Mouse (Mus musculus) adrenal gland, adult (tissue): Measurements from ENCODE around the gene Mindy1.

Source experiments
- DNase-seq, 2 experiments: peaks; one replicate each; pipeline ENCODE4 v3.0.0; 2022 to 2023; ENCODE audit warnings: low spot score in 1 of 2; ENCODE audit not compliant: inconsistent age in 2 of 2

Mindy1 gene

DNA sequence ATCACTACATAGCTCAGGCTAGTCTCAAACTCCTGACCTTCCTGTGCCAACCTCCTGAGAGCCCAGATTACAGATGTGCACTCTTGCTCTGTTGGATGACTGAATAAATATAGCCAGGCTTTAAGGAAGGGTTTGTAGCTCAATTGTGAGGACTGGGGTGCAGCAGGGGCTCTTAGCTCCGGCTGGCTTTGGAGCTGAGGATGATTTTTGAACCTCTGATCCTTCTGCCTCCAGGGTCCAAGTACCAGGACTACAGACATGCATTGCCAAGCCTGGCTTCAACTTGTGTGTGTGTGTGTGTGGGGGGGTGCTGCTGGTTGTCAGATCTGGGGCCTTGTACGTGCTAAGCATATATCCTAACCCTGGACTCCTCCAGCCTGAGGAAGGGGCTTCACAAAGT, 11.8 kb downstream of the Mindy1 start:
- DNase-seq = peak in 1 of 2 experiments; percentile 34

DNA sequence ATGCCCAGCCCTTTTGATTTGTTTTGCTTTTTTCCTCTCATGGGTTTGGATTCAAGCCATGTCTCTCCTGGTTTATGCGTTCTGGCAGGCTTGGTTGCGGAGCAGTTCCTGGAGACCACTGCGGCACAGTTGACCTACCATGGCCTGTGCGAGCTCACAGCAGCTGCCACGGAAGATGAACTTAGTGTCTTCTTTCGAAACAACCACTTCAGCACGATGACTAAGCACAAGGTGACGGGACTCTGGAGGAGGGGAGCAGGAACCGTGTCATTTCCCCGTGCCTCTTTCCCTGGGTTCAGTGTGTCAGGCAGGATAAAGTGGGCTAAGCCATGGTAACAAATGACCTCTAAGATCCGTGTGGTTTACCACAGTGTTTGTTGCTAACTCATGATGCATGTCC, 12.4 kb downstream of the Mindy1 start:
- DNase-seq = peak; percentile 69 to 87

DNA sequence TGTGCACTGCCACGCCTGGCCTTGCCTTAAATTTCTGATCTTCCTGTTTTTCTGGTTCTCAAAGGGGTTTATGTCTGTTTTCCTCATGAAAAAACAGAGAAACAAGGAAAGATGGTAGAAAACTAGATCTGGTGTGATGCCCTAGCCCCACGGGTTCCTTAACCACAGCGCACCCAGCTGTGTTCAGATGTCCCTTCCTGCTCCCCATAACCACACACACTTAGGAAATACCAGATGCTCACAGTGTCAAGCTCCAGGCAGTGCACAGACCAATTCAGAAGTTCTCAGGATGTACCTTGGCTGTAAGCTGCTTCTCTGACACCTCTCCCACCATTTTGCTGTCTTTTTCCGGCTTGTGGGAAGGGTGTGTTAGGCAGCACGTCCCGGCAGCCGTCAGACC, 13.2 kb downstream of the Mindy1 start:
- no peak for DNase-seq

DNA sequence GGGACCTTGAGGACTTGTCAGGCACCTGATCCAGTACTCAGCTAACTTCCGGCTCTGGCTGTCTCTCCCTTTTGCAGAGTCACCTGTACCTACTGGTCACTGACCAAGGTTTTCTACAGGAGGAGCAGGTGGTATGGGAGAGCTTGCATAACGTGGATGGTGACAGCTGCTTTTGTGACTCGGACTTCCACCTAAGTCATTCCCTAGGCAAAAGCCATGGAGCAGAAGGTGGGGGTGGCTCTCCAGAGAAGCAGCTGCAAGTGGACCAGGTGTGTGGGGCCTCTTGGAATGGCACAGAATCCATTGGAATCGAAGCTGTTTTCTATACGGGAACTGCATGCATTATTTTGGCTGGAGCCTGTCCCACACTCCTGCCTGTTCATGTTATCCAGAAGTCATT, 13.6 kb downstream of the Mindy1 start:
- peak in 1 of 2 experiments; percentile 35 for DNase-seq

DNA sequence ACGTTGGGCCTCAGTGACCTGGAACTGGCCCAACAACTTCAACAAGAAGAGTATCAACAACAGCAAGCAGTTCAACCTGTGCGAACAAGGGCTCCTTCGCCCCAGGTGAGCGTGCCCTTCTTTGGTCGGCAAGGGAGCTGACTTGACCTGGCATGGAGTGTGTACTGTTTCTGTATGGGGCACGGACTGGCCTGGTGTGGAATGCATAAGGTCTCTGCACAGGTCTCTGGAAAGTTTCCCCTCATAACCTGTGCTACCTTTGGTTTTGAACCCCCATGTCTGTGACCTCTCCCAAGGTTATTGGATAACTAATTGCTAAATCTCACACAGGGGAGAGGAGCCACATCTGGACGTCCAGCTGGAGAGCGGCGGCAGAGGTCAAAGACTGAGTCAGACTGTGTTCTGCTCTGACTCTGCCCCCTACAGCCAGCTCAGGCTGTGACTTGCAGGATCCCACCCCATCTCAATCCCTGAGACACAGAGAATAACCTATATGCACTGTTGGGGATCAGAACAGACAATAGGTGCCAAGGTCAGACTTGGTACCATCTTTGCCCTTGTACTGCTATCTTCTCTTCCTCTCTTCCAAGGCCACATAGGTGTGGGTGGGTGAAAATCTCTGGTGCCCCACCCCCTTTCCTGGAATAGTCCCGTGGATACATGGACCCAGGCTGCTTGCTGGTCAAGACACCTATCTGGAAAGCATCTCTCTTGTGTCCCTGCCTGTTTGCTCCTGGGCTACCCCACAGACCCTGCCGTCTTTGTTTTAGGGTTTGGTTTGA, 14.4 kb downstream of the Mindy1 start:
- peak; percentile 49 to 79 for DNase-seq

DNA sequence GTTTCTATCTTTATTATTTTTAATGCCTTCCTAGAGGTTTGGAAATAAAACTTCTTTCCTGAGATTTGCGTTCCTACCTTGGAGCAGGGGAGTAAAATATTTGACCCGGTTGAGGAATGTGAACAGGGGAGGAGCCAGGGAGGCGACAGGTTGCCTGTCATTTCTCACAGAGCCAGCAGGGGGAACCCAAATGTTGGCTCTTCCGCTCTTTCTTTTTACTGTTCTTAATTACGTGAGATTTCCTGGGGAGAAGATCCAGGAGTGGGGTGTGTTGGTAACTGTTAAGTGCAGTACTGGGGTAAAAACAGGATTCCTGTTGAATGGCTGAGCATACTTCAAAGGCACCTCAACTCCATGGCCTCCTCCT, 14.9 kb downstream of the Mindy1 start:
- peak in 1 of 2 experiments; percentile 50 for DNase-seq

DNA sequence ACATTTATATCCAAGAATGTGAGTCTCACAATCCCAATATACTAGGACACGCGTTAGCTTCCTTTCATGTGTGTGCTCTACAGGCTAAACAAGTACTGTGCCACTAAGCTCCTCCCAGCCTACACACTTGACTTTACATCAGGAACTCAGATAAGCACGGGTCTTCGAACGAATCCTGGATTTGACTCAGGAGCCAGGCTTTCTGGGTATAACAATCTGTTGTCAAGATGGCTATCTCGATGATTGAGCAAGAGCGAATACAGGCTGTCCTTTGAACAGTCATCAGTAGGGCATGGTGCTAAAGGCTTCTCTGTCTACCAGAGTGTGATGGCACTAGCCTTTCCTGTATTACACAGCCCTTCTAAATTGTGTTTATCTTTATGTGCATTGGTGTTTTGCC, 16.9 kb downstream of the Mindy1 start:
- DNase-seq = peak in 1 of 2 experiments; percentile 67

DNA sequence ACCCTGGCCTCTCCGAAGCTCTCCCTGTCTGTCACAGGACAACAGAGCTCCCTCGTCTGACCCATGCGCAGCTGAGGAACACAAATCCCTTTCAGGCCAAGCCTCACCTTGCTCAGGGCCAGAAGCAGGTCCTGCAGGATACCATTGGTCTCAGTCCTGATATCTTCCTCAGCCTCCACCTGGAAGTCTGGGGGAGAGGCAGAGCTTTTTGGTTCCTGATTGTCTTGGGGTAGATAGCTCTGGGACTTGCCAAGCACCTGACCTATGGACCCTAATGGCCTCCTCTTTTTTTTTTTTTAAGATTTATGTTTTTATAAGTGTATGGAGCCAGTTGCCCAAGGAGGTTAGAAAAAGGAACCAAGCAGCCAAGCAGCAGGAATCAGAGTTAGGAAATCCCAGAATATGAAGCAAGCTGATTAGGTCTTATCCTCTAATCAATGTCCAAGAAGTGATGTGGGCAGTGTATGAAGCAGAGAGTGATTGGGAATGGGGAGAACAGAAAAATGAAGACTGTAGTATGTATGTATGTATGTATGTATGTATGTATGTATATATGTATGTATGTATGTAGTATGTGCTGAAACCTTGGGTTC, 20.2 kb downstream of the Mindy1 start:
- DNase-seq = no peak

DNA sequence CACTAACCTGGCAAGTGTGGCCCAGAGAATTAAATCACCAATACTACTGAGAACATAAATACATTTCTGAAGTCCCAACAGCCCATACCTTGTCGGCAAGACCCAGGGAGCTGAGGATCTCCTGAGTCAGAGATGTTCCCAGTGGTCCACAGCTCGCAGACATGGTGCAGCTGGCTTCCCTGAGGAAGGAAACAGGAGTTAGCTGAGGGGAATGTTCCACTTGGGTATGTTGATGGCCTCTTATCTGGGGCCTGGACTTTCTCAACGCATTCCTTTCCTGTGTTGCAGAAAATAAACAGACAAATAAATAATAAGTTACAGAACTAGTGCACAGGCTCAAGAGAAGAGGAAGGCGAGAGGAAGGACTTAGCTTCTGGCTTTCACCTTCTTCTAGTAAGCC, 25.1 kb downstream of the Mindy1 start:
- no peak for DNase-seq

DNA sequence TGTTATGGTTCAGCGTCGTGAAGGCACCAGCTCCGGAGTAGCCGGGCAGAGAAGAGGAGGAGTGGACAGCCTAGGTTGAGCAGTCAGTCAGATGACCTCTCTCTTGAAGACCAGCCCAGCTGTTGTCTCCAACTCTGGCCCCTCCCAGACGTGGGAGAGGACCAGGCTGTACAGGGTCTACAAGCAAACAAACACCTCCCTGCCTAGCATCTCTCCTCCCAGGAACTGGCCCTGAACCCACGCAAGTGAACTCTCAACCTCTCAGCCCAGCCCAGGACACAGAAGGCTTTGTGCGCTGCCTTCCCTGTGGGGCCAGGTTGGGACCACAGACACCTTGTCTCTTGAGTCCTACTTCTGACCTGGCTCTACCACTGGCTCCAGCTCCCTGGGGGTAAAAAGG, 26.0 kb downstream of the Mindy1 start, which contains the start of gene Anxa9:
Gene Anxa9, minus strand, starts transcription at position 77 of the 400 bp plus-strand sequence.
- DNase-seq = no peak

DNA sequence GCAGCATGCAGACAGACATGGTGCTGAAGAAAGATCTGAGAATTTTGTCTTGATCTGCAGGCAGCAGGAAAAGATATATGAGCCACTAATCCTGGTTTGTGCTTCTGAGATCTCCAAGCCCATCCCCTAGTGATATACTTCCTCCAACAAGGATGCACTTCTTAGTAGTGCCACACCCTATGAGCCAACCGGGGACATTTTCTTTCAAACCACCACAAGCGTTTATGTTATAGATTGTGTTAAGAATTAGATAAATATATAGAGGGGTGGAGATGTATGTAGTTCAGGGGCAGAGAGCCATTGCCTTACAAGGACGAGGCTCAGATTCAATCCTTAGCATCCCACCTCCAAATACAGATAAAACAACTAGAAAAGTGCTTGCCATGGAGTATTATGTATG, 29.4 kb downstream of the Mindy1 start:
- no peak for DNase-seq

DNA sequence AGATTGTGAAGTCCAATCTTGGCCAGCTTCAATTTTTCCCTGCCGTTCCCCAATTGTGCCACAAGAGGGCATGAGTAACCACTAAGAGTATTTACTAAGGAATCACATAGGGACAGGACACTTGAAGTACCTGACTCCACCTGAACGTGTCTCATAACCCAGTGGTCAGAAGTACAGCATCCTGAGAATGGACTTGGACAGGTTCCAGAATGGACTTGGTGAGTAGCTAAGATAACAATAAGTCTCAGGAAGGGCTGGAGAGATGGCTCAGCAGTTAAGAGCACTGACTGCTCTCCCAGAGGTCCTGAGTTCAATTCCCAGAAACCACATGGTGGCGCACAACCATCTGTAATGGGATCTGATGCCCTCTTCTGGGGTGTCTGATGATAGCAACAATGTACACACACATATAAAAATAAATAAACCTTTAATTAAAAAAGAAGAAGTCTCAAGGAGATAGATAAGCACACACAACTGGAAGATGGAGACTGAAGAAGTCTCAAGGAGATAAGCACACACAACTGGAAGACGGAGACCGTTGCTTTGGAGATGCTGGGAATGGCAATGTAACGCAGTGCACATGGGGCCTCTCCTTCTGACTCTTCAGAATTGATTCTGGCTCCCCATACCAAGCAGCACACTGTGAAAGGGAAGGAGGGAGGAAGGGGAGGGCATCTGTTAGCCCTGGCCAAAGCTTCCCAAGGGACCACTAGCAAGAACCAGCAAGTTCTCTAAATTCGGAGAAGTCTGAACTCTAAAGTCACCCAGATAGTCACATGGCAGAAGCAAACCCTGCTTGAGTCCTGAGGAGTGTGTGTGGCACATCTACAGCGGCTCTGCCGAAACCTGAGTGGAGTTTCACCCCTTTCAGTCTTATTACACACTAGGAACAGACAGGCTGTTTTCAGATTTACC, 30.1 kb downstream of the Mindy1 start:
- DNase-seq = peak; percentile 69 to 93

DNA sequence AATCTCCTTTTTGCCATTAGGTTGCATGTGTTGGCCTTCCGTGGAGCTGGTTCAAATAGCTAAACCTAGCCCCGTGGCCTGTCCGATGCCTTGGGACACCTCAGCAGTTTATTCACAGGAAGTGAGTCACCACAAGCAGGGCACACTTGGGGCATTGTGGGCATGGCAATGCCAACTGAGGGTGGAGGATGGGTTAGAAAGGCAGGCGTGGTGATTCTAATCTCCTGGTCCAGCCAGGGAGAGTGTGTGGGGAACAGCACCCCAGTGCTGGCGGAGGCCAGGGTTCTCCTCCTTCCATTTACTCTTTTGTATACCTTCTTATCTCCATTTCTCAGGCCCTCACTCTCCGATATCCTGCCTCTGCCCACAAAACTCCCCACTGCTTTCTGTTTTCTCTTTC, 31.5 kb downstream of the Mindy1 start:
- DNase-seq = peak; percentile 85 to 91

DNA sequence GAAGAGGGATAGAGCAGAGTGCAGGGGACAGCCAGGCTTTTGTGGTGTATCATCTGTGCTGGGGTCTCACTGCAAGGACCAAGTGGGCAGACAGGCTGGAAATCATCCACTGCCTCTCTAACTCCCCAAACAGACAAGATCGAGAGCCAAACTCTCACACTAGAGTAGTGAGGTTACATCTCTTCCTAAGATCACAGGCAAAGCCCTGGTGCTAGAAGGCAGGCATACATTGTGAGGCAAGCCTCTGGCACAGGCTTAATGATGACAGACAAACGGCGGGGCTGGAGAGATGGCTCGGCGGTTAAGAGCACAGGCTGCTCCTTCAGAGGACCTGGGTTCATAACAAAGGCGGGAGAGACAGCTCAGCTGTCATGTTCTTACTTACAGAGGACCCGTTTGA, 32.3 kb downstream of the Mindy1 start:
- DNase-seq = peak in 1 of 2 experiments; percentile 33

DNA sequence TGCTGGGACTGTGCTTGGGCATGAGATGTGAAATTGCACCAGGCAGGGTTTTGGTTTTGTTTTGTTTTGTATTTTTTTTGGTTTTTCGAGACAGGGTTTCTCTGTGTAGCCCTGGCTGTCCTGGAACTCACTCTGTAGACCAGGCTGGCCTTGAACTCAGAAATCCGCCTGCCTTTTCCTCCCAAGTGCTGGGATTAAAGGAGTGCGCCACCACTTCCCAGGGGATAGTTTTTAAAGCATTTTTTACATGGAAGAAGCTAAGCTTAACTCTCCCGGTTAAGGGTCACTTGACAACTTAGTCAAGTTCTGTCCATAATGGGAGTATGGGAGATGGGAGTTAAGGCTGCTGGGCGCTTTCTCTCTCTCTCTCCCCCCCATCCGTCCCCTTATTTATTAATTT, 32.9 kb downstream of the Mindy1 start:
- DNase-seq = peak in 1 of 2 experiments; percentile 56

DNA sequence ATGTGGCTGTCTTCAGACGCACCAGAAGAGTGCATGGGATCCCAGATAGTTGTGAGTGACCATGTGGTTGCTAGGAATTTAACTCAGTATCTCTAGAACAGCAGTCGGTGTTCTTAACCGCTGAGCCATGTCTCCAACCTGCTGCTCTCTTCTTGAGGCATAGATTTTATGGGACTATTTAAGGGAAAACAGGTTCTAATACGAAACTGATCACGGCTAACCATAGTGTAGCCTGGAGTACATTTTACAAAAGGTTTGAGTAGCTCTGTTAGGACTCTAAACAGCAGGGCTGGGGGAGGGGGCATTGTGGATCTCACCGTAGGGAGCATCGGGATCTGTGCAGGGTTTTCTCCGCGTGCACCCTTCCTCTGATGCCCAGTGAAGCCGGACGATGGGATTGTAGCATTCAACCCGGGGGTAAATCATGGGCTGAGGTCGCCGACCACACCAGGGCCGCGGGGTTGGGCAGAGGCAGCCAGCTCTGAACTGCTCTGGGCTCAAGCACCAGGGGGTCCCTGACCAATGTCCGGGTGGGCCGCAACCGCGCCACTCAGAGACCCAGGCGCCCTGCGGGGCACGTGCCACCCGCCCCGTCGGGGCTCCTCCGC, 33.4 kb downstream of the Mindy1 start, which contains the start of gene Cers2:
Gene Cers2, plus strand, starts transcription at position 306 of the 608 bp plus-strand sequence.
- no peak for DNase-seq

DNA sequence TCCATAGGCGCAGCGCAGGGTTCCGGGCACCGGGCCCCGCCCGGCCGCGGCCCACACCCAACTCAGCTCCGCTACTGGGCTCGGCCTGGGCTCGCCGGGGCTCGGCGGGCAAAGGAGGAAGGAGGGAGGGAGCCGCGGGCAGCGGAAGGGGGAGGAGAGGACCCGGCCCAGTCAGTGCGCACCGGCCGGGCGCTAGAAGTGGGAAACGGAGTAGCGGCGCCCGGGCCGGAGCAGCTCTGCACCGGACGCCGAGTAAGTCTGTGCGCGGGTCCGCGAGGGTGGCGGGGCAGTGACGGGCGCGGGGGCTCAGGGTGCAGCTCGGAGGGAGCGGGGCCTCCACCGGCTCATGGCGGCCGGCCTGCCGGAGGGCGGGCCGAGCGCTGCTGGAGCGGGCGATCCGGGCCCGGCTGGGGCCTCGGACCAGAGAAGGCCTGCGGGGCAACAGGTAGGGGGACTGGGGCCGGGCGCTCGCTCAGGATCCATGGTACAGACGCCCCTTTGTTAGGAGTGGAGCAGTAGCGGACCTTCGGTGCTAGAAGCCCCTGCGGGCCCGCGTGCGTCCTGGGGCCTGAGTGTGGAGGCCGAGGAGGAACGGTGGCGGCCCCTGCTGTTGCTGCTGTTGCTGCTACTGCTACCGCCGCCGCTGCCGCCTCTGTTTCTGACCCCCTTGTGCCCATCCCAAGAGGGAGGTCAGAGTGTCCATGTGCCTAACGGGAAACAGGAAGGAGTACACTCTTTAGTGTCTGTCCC, 34.1 kb downstream of the Mindy1 start:
- DNase-seq = peak; percentile 94 to 97

DNA sequence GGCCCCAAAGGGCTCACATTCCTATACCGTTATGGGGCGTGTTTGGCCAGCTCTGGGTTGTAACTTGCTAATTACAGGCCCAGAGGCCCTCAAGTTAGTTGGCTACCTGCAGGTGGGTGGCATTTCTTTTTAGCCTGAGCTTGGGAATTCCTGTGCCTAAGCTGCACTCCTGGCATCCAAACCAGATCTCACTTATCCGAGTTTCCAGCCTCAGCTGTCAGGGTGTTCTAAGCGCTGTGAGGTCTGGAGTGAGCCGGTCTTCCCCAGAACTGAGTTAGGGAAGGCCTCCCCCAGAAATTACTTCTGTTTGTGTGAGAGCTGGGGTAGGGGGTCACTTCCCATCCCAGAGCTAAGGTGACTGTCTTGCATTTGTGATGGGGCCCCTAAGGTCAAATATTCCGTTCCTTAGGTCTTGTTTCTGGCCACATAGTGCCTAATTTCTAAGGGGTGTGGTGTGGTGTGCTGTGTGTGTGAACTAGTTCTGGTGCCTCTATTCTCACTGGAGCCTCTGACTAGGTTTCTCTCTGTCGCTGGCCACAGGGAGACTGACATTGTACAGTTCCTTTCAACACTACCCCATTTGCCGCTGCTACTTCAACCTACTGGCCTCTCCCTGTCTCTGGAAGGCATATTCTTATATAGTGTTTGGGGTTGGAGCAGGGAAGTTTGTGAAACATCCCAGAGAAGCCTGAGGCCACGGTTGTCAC, 34.9 kb downstream of the Mindy1 start:
- DNase-seq = no peak

DNA sequence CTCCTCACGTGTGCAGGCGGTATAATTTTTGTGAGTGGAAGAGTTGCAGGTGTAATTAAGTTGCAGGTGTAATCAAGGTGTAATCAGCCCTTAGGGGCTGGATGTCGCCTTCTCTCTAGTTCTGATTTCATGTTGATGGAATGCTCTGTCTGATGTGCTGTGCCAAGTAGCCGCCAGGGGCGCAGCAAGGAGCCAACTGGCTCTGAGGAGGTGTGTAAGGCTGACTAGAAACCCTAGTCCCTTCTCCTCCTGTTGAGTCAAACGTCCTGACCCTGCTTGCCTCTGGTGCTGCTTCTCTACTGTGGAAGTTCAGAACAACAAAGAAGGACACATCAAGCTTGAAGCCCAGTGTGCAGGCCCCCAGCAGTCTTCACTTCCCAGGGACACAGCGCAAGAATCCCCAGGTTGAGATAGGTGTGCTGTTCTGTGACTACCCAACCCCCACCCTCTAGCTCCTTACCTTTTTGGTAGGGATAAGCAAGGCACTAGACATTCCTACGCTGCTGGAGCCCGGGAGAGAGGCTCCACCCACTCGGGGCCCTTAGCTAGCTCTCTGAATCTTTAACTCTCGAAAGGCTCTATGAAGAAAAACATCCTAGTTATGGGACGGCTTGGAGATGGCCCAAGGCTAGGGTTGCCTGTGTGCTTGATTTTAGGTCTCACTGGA, 36.4 kb downstream of the Mindy1 start:
- peak; percentile 77 to 87 for DNase-seq
